Mouse (Mus musculus) layer of hippocampus, adult 9-11 months (tissue): ENCODE measurements around the gene E130308A19Rik.

Experiments
- DNase-seq: peaks from one replicate; pipeline ENCODE4 v3.0.0; 2022

Gene E130308A19Rik

GRCm38 (mm10) chr4:59625998-59626910, at the start of gene E130308A19Rik:
E130308A19Rik (plus strand) TSS chr4:59626211.
- peak; percentile 69 for DNase-seq

DNA sequence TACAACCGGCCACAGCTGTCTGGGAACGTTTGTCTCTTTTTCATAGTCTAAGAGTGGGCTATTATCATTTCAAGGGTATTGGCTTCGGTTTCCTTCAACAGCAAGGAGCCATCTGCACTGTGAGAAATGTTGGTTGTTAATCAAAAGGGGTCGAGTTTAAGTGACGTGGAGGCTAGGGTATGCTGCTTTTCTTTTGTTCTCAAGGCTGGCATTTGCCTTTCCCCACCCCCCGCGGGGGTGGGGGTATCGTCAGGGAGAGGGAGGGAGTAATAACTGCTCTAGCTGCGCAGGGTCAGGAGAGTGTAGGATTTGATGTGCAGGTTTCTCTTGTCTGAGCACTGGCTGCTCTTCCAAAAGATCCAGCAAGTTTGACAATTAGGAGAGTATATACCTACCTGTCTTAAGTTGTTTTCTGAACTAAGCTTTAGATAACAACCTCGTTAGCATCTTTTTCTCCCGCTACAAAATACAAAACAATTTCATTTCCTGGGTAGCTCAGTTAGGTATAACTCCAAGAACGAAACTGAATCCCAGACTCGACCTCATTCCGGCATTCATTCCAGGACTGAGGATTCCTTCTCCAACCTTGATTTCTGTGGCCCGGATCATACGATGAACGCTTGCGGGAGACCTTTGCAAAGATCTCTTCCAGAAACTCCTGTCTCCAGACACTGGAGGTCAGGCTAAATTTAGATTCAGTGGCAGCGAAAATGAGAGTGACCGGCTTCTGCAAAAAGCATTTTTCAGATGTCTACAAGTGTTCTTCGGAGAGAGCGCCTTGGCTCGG, 45.3 kb upstream of the E130308A19Rik start:
- DNase-seq, result peak; percentile 37

- DNase-seq, result peak; percentile 99
Observed at GRCm38 (mm10) chr4:59581314-59582185, 44.5 kb upstream of the E130308A19Rik start, which contains the start of gene Hsdl2. Hsdl2 (plus strand) TSS chr4:59581563.

- no peak for DNase-seq
Observed at GRCm38 (mm10) chr4:59582186-59582585, 43.8 kb upstream of the E130308A19Rik start.

- DNase-seq, result no peak
Observed at GRCm38 (mm10) chr4:59585097-59585496, 40.9 kb upstream of the E130308A19Rik start.

GRCm38 (mm10) chr4:59587215-59587871, 38.7 kb upstream of the E130308A19Rik start:
- DNase-seq, result no peak

DNA sequence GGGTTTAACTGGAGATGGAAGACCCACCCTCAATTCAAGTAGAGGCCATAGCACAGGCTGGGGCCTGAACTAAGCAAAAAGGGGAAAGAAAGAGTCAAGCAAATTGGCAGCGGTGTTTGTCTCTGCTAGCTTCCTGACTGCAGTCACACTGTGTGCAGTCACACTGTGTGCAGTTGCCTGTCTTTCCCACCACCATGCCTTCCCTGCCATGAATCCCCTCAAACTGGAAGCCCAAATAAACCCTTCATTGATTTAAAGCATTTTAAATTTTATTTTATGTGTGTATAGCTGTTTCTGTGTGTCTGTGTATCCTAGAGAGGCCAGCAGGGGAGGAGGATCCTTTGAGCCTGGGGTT, 38.2 kb upstream of the E130308A19Rik start:
- no peak for DNase-seq

DNA sequence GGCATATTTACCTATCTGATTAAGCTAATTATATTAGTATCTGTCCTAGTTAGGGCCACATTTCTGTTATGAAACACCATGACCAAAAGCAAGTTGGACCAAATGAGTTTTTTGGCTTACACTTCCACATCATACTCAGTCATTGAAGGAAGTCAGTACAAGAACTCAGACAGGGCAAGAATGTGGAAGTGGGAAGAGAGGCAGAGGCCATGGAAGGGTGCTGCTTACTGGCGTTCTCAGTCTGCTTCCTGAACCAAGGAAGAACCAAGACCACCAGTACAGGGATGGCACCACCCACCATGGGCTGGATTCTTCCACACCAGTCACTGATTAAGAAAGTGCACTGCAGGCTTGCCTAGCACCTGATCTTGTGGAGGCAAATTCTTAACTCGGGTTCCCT, 31.4 kb upstream of the E130308A19Rik start:
- DNase-seq, result no peak

GRCm38 (mm10) chr4:59596556-59596955, 29.5 kb upstream of the E130308A19Rik start:
- no peak for DNase-seq

GRCm38 (mm10) chr4:59602704-59603103, 23.3 kb upstream of the E130308A19Rik start:
- no peak for DNase-seq

DNA sequence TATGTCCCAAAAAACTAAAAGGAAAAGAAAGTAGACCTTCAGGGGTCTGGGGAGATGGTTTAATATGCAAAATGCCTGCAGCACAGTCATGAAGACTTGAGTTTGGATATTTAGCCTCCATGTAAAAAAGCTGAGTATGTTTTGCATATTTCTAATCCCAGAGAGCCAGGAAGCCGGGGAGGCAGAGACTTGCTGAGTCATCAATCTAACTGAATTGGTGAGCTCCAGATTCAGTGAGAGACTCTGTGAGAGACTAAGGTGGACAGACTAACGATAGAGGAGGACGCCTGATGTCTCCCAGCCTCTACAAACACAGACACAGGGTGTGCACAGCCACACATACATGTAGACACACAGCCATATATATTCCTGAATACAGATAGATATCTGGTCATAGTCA, 21.1 kb upstream of the E130308A19Rik start:
- no peak for DNase-seq

- no peak for DNase-seq
Observed at GRCm38 (mm10) chr4:59605501-59605900, 20.5 kb upstream of the E130308A19Rik start.

- no peak for DNase-seq
Observed at GRCm38 (mm10) chr4:59610411-59610810, 15.6 kb upstream of the E130308A19Rik start.

GRCm38 (mm10) chr4:59614986-59615385, 11.0 kb upstream of the E130308A19Rik start:
- DNase-seq, result no peak

- DNase-seq, result no peak
Observed at GRCm38 (mm10) chr4:59619611-59620245, 6.3 kb upstream of the E130308A19Rik start.

- DNase-seq, result no peak
Observed at GRCm38 (mm10) chr4:59625676-59625997, 374 bp upstream of the E130308A19Rik start.

GRCm38 (mm10) chr4:59628255-59628654, 2.2 kb downstream of the E130308A19Rik start:
- no peak for DNase-seq

- DNase-seq, result no peak
Observed at GRCm38 (mm10) chr4:59629076-59629874, 3.3 kb downstream of the E130308A19Rik start.

GRCm38 (mm10) chr4:59630122-59630521, 4.1 kb downstream of the E130308A19Rik start:
- DNase-seq, result no peak

- DNase-seq, result no peak
Observed at GRCm38 (mm10) chr4:59634532-59634931, 8.5 kb downstream of the E130308A19Rik start.

DNA sequence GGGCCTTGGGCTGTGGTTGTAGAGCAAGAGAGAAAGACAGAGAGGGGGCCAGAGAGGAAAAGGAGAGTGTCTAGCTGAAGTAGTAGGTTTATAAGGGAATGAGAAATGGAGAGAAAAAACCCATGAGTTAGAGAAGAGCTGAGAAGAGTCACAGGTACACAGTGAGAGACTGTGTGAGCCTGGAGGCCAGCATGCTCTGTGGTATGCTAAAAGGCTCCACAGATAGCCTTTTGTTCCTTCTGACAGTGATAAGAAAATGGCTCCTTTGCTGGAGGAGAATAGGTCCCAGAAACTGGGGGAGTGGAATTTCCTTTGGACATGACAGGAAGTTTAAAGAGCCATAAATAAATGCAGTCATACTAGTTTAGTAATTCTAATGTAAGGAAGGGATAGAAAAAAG, 13.2 kb downstream of the E130308A19Rik start:
- no peak for DNase-seq
